Mouse (Mus musculus): ENCODE data around the gene Stab1.

Stab1 gene

DNA sequence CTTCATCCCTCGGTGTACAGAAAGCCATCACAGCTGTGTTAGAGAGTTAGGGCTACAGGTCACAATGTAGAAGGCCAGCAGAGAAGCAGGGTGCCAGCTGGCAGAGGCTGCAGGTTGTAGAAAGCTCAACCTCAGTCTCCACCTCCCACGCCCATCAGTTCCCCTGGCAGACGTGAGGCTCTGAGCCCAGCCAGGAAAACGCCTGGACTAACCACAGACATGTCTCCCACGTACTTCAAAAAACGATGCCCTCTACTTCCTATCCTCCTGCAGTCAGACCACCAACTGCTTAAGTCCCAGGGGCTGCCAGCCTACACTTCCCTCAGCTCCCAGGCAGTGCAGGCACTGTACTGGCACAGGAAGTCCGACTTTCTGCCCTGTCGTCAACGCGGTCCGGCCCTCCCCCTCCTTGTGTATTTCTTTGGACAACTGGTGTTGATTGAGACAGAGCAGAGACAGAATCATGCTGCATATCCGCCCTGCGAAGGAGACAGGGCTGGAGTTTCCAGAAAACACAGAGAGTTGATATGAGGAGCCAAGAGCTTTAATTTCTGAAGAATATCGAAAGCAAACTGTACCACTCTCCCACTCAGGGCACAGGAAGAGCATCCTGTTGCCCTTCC is 26.6 kb upstream of the Stab1 start:
- DNase-seq (ENCODE audit: low spot score in 2 of 2): no peak

DNA sequence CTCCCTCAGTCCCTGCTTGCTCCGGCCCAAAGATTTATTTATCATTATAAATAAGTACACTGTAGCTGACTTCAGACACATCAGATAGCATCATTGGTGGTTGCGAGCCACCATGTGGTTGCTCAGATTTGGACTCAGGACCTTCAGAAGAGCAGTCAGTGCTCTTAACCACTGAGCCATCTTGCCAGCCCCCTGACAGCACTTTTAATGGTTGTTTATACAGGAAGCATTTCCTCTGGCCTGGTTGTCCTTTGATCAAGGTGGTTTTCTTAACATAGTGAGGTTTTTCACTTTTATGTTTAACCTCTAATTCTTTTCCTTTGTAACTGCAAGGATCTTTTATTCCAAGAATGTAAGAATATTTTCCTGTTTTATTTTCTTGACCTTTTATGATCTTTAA is 26.0 kb upstream of the Stab1 start:
- no peak for DNase-seq (ENCODE audit: low spot score in 2 of 2)

- no peak for DNase-seq (ENCODE audit: low spot score in 2 of 2)
These were observed 25.4 kb upstream of the Stab1 start for GRCm38 (mm10) chr14:31193791-31194190.

GRCm38 (mm10) chr14:31191936-31192335 is 23.5 kb upstream of the Stab1 start:
- DNase-seq (ENCODE audit: low spot score in 2 of 2): no peak

DNA sequence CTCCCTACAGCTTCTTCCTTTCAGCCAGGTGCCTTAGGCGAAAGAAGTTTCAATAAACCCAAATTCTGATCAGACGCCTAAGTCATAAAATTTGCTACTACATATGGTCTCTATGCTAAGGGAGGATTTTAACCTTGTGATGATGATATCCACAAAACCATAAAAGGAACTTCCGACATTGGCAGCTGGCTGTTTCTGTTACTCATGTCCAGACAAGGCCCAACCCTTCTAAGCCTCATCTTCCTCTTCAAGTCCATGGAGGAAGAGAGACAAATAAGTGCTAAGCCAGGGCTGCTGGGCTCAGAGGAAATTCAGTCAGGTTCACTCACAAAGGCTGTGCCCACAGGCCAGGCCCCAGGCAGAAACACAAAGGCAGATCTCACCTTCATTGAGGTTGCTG is 20.9 kb upstream of the Stab1 start:
- no peak for DNase-seq (ENCODE audit: low spot score in 2 of 2)

GRCm38 (mm10) chr14:31188771-31189181 is 20.3 kb upstream of the Stab1 start:
- DNase-seq (ENCODE audit: low spot score in 2 of 2): no peak

GRCm38 (mm10) chr14:31186656-31187055 is 18.2 kb upstream of the Stab1 start:
- no peak for DNase-seq (ENCODE audit: low spot score in 2 of 2)

DNA sequence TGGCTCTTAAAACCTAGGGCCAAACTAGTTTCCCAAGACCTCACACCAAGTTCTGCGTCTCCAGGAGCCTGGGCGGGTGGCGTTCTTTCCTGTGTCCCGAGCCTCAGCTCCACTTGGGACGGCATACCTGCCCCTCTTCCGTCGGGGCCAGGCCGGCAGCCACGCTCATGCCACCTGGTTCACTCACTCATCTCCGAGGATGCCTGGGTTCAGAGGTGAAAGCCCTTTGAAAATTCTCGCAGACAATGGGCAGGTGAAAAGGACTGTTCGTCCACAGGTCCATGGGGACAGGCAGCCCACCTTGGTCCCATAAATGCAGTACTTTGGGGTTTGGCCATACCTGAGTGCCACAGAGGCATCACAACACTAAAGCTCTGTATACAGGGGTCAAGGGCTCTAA is 15.8 kb upstream of the Stab1 start:
- DNase-seq (ENCODE audit: low spot score in 2 of 2): no peak

DNA sequence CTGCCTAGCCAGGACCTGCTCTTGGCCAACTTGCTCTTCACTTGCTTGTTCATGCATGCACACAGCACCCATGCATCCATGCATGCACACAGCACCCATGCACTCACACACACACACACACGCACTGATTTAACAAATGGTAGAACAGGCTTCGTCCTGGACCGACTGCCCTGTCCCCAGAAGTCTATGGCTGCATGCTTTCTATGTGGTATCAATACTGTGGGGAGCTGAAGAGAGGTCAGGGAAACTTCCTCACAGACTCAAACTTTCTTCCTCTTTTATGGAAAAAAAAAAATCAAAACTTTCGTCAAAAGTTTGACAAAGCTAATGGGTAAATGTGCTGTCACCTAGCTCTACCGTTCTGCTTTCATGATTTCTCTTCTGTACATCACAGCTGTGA is 15.1 kb upstream of the Stab1 start:
- no peak for DNase-seq (ENCODE audit: low spot score in 2 of 2)

DNA sequence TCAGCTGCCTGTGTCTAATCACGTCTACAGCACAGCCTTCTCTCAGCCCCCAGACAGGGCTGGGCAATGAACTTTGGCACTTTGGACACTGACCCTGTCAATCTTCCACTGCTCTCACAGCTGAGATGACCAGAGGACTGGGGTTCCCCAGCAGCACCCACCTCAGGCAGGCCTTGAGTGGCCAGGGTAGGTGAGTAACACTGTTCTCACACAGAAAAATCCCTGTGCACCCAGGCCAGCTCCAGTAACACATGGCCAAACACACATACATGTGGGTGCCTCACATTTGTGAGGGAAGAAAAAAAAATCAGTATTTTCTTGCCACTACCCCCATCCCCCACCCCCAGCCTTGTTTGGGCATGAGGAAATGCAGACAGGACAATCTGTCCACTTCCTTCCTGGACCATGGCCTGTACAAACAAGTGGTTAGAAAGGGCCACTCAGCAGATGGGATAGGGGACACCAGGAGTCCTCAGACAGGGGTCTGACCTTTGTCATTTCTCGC is 14.4 kb upstream of the Stab1 start:
- no peak for DNase-seq (ENCODE audit: low spot score in 2 of 2)

GRCm38 (mm10) chr14:31181512-31181911 is 13.1 kb upstream of the Stab1 start:
- DNase-seq (ENCODE audit: low spot score in 2 of 2): no peak

DNA sequence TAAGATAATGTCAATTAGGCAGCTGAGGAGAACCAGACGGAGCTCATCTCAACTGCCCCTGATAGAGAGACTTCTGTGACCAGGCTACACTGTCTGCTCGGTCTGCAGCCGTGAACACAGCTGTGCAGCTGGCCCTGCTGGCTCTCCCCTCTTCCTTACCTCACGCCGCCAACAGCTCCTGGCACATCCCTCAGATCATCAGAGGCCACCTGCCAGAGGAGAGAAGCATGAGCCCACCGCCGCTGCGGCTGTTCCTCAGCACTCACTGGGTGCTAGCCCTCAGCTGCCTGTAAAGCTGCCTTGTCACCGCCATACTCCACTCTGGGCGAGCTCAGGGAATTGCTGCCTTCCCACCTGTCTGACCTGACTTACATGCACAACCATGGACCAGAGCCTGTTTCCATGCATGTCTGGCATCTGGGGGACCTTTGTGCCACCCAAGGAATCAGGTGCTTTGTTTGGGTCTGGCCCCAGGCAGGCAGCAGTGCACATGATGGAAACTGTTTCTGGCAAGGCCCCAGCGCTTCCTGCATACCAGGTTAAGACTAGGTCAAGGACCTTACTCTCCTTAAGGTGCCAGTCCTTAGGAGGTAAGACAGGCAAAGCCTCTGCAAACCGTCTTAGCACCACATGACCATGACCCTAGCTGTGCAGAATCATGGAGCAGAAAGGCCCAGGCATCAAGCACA is 11.4 kb upstream of the Stab1 start:
- no peak for DNase-seq (ENCODE audit: low spot score in 2 of 2)

GRCm38 (mm10) chr14:31177715-31178114 is 9.3 kb upstream of the Stab1 start:
- no peak for DNase-seq (ENCODE audit: low spot score in 2 of 2)

DNA sequence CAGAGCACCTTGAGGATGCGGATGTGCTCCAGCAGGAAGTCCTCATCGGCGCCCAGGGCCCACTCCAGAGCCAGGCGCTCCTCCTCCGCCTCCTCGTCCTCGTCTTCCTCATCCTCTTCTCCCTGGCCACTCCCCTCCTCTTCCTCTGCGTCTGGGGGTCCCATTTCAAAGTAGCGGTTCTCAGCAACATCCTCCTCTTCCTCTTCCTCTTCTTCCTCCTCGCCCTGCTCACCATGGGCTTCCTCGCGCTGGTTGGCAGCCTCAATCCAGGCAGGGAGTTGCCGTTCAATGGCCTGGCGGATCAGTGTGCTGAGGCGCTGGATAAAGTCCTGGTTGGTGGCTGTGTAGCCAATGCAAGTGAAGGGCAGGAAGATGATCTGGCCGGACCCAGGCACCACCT is 8.8 kb upstream of the Stab1 start:
- no peak for DNase-seq (ENCODE audit: low spot score in 2 of 2)

DNA sequence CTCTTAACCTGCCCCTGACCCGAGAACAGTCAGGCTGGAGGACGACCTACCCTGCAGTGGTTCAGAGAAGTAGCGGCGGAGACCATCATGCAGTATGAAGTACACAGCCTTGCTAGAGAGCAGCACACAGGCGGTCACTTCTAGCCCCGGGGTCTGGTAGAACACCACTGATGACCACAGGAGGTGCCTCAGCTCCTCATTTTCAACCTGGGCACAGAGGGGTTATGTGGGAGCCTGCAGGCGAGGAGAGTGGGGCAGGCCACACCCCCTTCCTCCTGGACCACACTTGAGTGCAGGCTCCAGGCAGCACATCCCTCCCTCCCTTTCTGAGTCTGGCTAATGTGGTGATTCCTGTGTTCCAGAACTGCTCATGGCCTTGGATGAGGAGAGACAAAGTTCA is 5.1 kb upstream of the Stab1 start:
- no peak for DNase-seq (ENCODE audit: low spot score in 2 of 2)

DNA sequence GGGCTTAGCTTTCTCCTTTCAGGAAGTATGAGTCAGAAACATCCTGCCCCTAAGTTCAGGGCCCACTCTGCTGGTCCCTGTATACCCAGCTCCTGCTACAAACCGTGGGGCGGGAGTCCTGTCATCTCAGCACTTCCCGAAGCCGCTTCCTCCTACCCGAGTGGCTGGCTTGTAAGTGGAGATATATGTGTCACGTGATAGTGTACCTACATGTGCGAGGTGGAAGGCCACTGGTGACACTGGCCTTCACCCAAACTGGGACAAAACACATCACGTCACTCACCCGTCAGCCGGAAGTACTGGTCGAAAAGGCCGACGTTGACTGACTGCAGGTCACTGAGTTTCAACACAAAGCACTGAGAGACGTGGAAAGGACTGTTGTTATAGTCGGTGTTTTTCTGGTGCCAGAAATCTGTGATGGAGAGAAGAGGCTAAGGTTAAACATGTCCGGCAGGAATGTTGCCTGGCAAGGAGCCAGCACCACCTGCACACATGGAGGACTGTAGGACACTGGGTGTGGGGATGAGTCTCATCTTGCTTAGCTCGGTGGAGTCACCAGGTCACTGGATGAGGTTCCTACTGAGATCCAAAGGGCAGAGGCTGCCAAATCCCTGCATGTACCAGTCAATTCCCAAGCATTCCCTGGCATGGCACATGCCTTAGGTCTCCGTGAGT is 4.5 kb upstream of the Stab1 start:
- no peak for DNase-seq (ENCODE audit: low spot score in 2 of 2)

GRCm38 (mm10) chr14:31171821-31172220 is 3.4 kb upstream of the Stab1 start:
- DNase-seq (ENCODE audit: low spot score in 2 of 2): no peak

DNA sequence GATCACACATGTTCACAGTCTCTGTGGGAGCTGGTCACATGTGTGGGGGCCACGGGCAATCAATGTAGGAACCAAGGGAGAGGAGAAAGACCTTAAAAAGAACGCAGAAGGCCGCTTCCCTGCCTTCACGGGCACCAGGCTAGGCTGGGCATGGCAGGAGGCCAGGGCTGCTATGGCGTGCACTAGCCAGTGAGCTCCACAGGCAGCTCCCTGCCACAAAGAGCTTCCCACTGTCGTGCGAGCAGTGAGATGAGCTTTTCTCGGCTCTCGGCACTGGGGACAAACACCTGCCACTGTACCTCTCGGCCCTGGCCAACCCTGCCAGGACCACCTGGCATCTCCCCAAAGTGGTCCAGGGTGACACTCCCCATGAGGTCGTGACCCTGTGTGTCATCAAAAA is 2.9 kb upstream of the Stab1 start:
- DNase-seq (ENCODE audit: low spot score in 2 of 2): no peak

DNA sequence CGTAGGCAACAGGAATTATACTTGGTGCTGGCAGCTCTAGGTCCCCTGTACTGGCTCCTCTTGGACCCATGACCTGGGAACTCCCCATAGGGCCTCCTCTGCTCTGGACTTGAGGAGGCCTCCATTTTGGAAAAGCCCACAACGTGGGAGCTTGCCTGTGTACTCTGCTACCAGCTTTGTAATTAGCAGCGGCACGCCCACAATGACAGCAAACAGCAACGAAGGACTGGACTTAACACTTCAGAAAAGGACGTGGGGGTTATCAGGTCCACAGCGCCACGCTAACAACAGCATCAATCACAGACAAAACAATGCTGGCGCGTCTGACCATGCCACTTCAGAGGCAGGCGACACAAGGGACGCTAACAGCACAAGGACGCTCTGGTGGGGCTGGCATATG is 2.5 kb upstream of the Stab1 start:
- no peak for DNase-seq (ENCODE audit: low spot score in 2 of 2)

DNA sequence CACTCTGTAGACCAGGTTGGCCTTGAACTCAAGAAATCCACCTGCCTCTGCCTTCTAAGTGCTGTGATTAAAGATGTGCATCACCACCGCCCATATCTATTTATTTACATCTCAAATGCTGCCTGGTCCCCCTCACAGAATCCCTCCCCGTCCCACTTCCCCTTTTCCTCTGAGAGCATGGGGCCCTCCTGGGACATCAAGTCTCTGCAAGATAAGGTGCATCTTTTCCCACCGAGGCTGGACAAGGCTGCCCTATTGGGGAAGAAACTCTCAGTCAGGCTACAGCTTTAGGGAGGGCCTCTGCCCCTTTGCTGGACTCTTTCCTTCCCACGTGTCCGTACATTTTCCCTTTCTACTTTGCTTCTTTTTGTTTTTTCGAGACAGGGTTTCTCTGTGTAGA is 1.1 kb upstream of the Stab1 start:
- no peak for DNase-seq (ENCODE audit: low spot score in 2 of 2)

- no peak for DNase-seq (ENCODE audit: low spot score in 2 of 2)
These were observed 1.6 kb downstream of the Stab1 start for GRCm38 (mm10) chr14:31166827-31167226.

DNA sequence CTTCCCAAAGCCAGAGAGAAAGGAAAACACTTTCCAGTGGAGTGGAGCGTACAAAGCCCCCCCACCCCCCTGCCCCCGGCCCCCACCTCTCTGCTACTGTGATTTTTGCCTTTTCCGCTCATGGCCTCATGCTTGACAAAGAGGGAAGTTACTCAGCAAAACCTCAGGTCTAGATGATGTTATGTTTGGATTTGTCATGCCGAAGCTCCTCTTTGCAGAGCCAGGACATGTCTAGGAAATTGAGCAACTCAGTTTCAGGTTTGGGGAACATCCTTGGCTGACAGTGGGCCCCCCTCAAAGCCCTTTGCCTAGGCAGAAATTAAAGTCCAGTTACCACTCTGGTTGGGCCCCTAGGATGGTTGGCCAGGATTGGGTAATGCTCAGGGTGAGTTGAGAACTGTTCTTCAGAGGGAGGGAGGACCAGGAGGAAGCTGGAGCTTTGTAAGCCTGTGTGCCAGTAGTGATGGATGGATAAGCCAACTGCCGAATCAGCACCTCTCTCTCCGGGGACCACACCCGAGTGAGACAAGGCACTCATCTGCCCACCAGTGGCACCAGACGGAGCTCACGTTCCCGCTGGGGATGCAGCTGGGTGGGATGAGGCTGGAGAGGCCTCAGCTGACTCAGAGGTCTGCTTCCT is 2.3 kb downstream of the Stab1 start:
- DNase-seq (ENCODE audit: low spot score in 2 of 2): no peak

GRCm38 (mm10) chr14:31165458-31165857 is 3.0 kb downstream of the Stab1 start:
- DNase-seq (ENCODE audit: low spot score in 2 of 2): no peak
